Mouse (Mus musculus): ENCODE measurements around the gene Tmem132c.
A peak's percentile ranks its signal among the peaks of the same experiment; 100 is the strongest.

Gene Tmem132c

DNA sequence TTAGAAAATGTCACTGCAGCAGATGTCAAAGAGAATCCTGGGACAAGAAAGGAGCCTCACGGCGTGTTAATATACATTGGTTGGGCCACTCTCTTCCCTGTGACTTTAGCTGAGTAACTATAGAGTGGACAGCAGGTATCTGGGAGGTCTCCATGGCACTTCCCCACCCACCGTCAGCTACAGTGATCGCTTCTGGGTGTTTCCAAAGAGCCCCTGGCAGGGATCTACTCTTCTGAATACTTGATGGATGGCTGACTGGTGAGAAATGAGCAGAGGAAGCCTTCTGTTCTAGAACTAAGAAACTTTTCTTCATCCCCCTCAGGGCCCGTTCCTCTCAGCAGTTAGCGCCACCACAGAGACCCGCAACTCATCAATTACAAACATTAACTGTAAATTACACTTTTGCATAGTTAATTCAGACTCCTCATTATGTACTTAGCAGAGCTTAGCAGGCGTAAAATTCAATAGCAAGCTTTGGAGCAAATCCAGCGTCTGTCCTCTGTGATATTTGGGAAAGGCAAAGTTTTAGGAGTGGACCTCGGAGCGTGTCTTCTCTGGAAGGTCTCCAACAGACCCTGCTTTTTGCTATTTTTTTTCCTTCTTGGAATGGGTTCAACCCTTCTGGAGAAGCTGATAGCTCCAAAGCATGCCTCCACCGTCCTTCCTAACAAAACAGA lies 257.7 kb downstream of the Tmem132c start:
- DNase-seq: no peak

GRCm38 (mm10) chr5:127502838-127503237 lies 261.2 kb downstream of the Tmem132c start:
- DNase-seq: no peak

DNA sequence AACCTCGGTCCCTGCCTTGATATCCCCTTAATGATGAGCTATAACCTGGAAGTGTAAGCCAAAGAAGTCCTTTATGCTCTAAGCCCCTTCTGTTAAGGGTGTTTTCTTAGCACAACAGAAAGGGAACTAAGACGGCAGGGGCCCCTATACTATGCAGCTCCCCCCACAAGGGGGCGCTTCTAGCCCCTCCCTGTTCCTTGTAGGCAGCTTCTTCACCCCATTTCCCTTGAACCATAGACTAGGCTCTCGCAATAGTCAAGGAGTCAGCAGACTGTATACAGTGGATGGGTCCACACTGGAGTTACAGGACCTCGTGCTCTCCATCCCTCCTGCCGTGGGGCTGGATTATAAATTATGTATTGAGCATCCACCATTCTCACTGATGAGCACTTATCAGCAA lies 264.1 kb downstream of the Tmem132c start:
- DNase-seq: no peak

GRCm38 (mm10) chr5:127511653-127512052 lies 270.0 kb downstream of the Tmem132c start:
- no peak for DNase-seq

DNA sequence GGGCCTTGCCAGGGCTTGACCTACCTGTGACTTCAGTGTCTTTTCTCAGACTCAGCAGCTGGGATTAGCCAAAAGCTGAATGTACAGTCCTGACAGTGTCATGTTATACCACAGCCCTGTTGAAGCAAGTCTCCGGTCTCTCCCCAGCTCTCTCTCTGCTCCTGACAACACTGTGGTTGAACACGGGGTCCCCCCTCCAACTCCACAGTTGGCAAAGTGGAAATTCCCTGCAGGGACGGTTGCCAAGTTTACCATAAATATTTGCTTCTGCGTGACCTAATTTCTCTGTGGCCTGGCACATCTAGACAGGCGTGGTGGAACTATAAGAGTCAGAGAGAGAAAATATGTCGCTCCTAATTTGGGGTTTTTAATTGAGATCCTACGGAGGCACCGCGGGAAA lies 274.4 kb downstream of the Tmem132c start:
- DNase-seq: peak; percentile 48

- peak; percentile 49 for DNase-seq
Observed at GRCm38 (mm10) chr5:127522744-127523476, 281.3 kb downstream of the Tmem132c start.

GRCm38 (mm10) chr5:127527344-127527974 lies 285.9 kb downstream of the Tmem132c start:
- DNase-seq: no peak

DNA sequence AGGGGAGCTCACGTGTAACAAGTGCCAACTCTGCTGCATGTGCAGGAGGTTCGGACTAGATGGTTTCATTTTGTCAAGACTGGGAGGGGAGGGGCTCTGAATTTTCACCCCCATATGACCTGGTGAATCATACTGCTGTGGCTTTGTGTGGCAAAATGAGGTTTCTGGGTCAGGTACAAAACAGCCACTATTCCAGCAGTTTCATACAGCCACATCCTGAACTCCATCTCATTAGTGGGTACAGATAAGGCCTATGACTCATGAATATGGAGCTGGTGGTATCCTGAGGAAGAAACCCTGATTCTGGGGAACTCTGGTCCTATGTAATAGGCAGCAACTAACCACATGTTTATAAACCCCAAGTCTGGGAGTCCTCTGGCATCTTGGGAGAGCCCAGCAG lies 295.9 kb downstream of the Tmem132c start:
- no peak for DNase-seq

DNA sequence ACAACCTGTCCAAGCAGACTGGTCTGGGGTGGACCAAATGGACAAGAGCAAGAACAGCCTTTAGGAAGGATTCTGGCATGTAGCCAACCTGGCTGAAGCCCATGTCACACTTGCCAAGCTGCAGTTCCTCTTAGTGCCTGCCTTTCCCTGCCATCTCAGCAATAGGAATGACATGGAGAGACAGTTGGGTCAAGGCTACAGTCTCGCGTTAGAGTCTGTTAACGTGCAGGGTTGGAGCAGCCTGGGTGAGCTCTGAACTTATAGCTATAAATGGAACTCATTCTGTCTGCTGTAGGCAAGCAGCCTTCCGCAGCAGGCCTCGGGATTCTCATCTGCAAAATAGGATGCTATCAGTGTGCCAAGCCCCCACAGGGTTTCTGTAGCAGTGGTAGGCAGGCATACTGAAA lies 305.0 kb downstream of the Tmem132c start:
- DNase-seq: peak; percentile 84

- DNase-seq: no peak
Observed at GRCm38 (mm10) chr5:127548136-127548535, 306.5 kb downstream of the Tmem132c start.

- DNase-seq: no peak
Observed at GRCm38 (mm10) chr5:127561086-127561485, 319.5 kb downstream of the Tmem132c start.

- DNase-seq: no peak
Observed at GRCm38 (mm10) chr5:127567165-127567741, 325.6 kb downstream of the Tmem132c start.

DNA sequence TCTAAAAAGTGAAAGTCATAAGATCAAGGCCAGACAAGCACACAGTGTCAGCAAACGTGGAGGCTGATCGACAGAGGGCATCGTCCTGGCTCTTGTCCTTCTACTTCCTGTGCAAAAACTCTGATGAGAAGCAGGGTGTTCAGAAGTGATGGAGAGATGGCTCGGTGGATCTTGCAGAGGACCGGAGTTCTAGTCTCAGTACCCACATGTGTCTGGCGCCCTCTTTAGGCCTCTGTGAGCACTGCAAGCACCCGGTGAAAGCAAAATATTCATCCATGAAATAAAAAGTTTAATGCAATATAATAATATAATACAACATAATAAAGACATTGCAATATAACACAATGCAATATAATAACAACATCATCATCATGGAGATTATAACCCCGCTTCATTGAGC lies 335.8 kb downstream of the Tmem132c start:
- peak; percentile 48 for DNase-seq

- peak; percentile 14 for DNase-seq
Observed at GRCm38 (mm10) chr5:127583658-127584057, 342.1 kb downstream of the Tmem132c start.

DNA sequence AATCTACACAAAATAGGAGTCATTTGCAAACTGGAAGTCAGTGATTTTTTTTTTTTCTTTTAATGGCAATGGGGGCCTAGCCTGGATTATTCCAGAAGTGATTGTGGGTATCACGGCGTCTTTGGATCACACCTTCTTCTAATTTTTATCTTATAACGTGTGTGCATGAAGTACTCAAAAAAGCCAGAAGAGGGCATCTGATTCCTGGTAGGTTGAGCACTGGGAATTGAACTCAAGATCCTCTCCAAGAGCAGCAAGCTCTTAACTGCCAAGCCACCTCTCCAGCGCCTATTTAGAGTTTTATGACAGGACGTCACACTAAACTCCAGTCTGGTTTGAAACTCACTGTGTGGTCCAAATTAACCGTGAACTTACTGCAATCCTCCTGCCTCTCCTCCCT lies 346.2 kb downstream of the Tmem132c start:
- DNase-seq: no peak

DNA sequence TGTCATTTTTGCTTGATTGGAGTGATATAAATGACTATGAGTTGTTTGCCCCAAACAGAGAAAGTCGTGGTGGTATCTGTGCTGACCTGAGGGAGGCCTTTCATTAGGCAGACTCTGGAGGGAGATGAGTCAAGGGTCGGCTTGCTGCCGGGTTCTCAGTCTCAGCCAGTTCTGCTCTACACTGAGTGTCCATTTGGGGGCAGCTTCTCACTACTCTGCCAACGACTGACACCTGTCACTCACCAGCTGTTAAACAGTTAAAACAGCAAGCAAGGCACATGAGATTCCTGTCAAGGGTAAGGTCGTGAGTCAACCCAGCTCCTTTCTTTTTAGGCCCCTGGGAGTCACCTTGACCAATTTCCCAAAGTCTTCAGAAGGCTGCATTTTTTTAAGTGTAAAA lies 350.8 kb downstream of the Tmem132c start:
- DNase-seq: no peak

GRCm38 (mm10) chr5:127592854-127593253 lies 351.2 kb downstream of the Tmem132c start:
- DNase-seq: no peak

DNA sequence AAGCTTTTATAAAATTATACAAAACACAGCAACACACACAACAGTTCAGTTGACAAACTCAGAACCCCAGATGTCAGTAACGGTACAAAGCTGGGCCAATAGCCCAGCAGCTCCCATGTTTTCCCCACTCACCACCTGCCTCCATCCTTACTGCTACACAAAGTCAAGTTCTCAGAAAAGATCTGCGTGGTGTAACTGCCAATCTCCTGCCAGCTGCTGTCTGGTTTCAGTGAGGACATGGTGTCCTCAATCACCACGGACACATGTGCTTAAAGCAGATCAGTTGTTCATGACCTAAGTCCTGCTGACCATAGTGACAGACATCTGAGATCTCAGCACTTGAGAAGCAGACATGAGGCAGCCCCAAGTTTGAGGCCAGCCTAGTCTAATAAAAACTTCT lies 354.1 kb downstream of the Tmem132c start:
- DNase-seq: no peak

GRCm38 (mm10) chr5:127596862-127597261 lies 355.3 kb downstream of the Tmem132c start:
- no peak for DNase-seq

GRCm38 (mm10) chr5:127602996-127603395 lies 361.4 kb downstream of the Tmem132c start:
- no peak for DNase-seq

DNA sequence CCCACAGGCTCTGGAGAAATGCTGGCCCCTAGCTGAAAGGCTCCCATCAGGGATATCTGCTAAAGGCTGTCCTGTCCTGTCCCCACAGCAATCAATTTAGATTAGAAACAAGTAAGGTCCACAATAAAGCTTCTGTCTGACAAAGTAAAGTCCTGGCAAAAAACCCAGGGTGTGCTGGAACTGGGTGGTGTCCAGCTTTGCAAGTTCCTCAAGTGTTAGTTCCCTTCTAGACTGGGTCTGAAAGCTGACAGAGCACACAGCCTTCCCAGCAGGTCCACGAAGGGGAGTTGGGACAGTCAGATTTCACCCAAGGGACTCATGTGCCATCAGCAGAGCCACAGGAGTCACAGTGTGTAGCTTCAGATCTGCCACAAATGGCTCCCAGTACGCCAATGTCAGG lies 365.9 kb downstream of the Tmem132c start:
- DNase-seq: no peak

GRCm38 (mm10) chr5:127609191-127609714 lies 367.6 kb downstream of the Tmem132c start:
- DNase-seq: no peak

DNA sequence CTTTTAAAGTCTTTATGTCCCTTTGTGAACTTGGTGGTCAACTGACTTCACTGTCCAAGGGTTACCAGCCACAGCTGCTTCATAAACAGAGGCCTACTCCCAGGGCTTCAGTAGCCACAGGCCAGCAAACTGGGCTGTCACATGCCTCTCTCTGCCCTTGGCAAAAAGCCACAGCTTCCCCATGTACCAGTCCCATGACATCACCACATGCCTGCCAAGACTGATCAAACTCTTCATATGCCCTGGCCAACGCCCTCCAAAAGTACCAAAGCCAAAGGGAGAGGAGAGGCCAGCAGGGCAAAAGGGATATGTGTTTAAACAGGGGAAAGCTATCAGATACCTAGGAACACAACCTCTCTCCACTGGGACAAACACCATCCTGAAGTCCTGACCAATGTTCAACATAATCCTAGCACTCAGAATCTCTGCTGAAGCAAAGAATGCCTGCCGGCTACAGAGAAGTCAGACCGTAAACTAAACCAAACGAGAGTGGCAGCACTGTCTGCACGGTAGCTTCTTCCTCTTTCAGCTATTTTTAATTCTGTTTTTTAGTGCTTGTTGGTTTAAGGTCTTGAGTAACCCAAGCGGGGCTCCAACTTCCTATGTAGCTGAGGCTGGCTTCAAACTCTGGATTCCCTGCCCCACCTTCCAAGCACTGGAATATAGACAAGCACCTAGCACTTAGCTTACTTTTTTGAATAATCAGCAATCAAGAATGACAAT lies 369.3 kb downstream of the Tmem132c start:
- peak; percentile 32 for DNase-seq
